Mouse (Mus musculus) B cell, adult (primary cell): ENCODE measurements around the gene Polr3g. TPM values are rescaled to one million over a fixed set of nuclear protein-coding genes. Genes with fewer than 3 reads are reported as not detected.

Source experiments
- total RNA-seq: library from RNA; stranded (reverse); gene quantifications from 4 replicates; pipeline ENCODE4 v1.2.4, GENCODE M21; 2023; ENCODE audit not compliant: inconsistent age

The Polr3g gene
- total RNA-seq, result 5.5 to 10.2 TPM (median 7.8 TPM) in 4 replicates

GRCm38 (mm10) chr13:81710775-81711545 is at the start of gene Polr3g, which contains the start of gene Mblac2:
TSS of gene Polr3g (minus strand) at chr13:81711013.
TSS of gene Mblac2 (plus strand) at chr13:81711341.

GRCm38 (mm10) chr13:81657351-81658052 is 53.3 kb downstream of the Polr3g start, which contains the start of gene Lysmd3:
TSS of gene Lysmd3 (plus strand) at chr13:81657663.

GRCm38 (mm10) chr13:81632720-81633415 is 77.9 kb downstream of the Polr3g start, which contains the start of gene Adgrv1:
TSS of gene Adgrv1 (minus strand) at chr13:81633154.

Other genes starting within 250 kb of the Polr3g start
- gene Adgrv1, start 77.9 kb downstream of the Polr3g start, total RNA-seq, result 0.33 TPM in 1 of 4 replicates, not detected in the others
- gene Lysmd3, start 53.4 kb downstream of the Polr3g start, total RNA-seq, result 17.4 to 27.8 TPM (median 26.3 TPM) in 4 replicates
- gene Mblac2, start 328 bp upstream of the Polr3g start, total RNA-seq, result 4.9 to 9.0 TPM (median 5.2 TPM) in 4 replicates
- 85.5 to 110 TPM (median 96.5 TPM) in 4 replicates for gene Cetn3, start 72.1 kb upstream of the Polr3g start, total RNA-seq